Mouse (Mus musculus): ENCODE results near the gene Mbnl1. TPM values are rescaled to one million over a fixed set of nuclear protein-coding genes. Genes with fewer than 3 reads are reported as not detected.

Mbnl1 gene
- polyA plus RNA-seq, 1 experiment from 2014 or later, result 70.2 TPM

DNA sequence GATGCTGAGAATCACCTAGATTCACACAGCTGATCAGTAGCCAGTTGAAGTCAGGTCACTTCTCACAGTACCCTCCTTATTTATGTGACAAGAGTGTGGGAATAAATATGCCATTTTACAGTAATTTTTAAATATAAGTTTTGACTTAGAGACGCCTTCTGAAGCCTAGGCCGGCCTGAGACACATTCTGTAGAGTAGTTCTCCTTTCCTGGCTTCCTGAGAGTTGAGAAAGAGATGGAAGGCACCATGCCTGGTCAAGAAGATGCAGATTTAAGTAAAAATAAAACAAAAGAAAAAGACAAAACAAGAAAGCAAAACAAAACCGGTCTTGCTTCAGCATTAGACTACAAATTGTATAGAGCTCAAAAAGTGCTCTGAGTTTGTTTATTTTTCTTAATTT lies 38.6 kb downstream of the Mbnl1 start:
- Histone ChIP-seq H3K4me2 (ENCODE audit: low read length) (no peak overlapping the region), H3K4me3 (replicated peaks; ENCODE audit: low read depth, low read length) (no peak overlapping the region), H3K27ac (no peak overlapping the region), H3K4me1 (replicated peaks; ENCODE audit: insufficient read depth, low read length) (no peaks in the 10 kb centered on the region), H3K9ac (ENCODE audit: low read depth, low read length) (no peak overlapping the region), H3K36me3 (ENCODE audit: insufficient read depth, low read length) (no peaks in the 10 kb centered on the region), H3K9me3 (replicated peaks; ENCODE audit: low read length) (no peaks in the 10 kb centered on the region), H3K27me3 (ENCODE audit: insufficient read depth, low read length) (no peaks in the 10 kb centered on the region)
- no peak for ATAC-seq (replicated peaks; ENCODE audit: low FRiP score, low read depth)
- 92% methylated on average over 3 of the region's 3 CpGs for WGBS
- DNase-seq (ENCODE audit: low spot score), result no peak
- no peak for TF ChIP-seq CTCF (IDR thresholded peaks at IDR 0.05; ENCODE audit: low read depth)

DNA sequence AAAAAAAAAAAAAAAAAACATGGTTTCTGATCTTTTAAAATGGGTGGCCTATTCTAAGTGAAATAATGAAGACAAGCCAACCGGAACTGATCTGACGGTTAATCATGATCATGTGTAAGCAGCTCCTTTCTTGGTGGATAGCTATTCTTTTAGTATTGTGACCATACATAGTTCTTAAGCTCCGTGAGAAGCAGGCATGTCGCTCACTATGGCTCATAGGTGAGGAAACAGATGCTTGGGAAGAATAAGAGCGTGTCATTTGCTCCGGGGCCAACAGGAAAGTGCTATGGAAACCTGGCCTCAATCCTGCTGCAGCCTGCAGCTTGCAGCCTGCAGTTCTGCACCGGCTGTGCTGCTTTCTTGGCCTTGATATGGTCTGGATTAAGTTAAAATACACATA lies 40.7 kb downstream of the Mbnl1 start:
- ATAC-seq (replicated peaks; ENCODE audit: low FRiP score, low read depth) (no peak), DNase-seq (ENCODE audit: low spot score) (no peak)

DNA sequence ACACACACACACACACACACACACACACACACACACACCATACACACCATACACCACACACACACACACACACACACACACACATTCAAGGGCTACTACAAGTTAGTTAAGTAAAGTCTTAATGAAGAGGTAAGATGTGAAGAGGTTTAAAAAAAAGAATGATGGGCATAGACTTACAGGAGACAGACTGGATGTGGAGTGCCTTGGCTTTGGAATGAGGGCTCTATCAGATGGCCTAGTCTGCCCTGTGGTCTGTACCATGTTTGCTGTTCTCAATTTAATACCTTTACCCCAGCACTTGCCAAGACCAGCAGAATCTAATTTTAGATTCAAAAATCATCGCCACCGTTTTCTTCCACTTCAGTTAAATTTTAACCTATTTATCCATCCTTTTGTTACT lies 41.1 kb downstream of the Mbnl1 start:
- no peaks in the 10 kb centered on the region for H3K36me3 ChIP-seq (ENCODE audit: insufficient read depth, low read length)
- no peaks in the 10 kb centered on the region for H3K27me3 ChIP-seq (ENCODE audit: insufficient read depth, low read length)
- WGBS, result 67% methylated on average over 2 of the region's 2 CpGs
- H3K4me1 ChIP-seq (replicated peaks; ENCODE audit: insufficient read depth, low read length), result 0 out of 2 replicates have a peak, but pooled peaks cover 3% of the 10 kb centered on the region
- H3K27ac ChIP-seq, result no peak overlapping the region
- no peak for TF ChIP-seq CTCF (IDR thresholded peaks at IDR 0.05; ENCODE audit: low read depth)
- H3K9me3 ChIP-seq (replicated peaks; ENCODE audit: low read length), result no peaks in the 10 kb centered on the region
- H3K4me3 ChIP-seq (replicated peaks; ENCODE audit: low read depth, low read length), result no peak overlapping the region
- no peak overlapping the region for H3K9ac ChIP-seq (ENCODE audit: low read depth, low read length)
- DNase-seq (ENCODE audit: low spot score) (no peak), ATAC-seq (replicated peaks; ENCODE audit: low FRiP score, low read depth) (no peak)
- H3K4me2 ChIP-seq (ENCODE audit: low read length), result no peak overlapping the region

More for the DNA sequence above, 40.7 kb downstream of the Mbnl1 start:
- 0 out of 2 replicates have a peak, but pooled peaks cover 3% of the 10 kb centered on the region for H3K4me1 ChIP-seq (replicated peaks; ENCODE audit: insufficient read depth, low read length)
- no peaks in the 10 kb centered on the region for H3K27me3 ChIP-seq (ENCODE audit: insufficient read depth, low read length)
- no peak for TF ChIP-seq CTCF (IDR thresholded peaks at IDR 0.05; ENCODE audit: low read depth)
- WGBS, result 55% methylated on average over 7 of the region's 7 CpGs
- H3K27ac ChIP-seq, result no peak overlapping the region
- no peak overlapping the region for H3K4me3 ChIP-seq (replicated peaks; ENCODE audit: low read depth, low read length)
- H3K4me2 ChIP-seq (ENCODE audit: low read length), result no peak overlapping the region
- H3K36me3 ChIP-seq (ENCODE audit: insufficient read depth, low read length), result no peaks in the 10 kb centered on the region
- no peak overlapping the region for H3K9ac ChIP-seq (ENCODE audit: low read depth, low read length)
- no peaks in the 10 kb centered on the region for H3K9me3 ChIP-seq (replicated peaks; ENCODE audit: low read length)

DNA sequence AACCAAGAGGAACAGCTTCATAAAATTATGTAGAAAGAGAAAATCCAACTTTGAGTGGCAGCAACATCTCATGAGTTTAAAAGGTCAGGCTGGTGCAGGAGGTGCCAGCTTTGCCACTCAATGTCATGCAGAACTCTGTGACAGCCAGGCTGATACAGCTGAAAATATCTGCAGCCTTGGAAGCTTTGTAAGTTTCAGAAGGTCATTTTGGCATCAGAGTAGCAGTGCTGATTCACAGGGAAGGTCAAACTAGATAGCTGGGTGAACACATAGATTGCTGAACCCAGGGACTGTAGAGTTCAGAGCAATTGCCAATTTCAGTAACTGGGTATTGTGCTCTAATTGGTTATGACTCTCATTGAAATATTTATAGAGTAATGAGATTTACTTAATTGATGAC lies 42.8 kb downstream of the Mbnl1 start:
- ATAC-seq (replicated peaks; ENCODE audit: low FRiP score, low read depth) (no peak), DNase-seq (ENCODE audit: low spot score) (no peak)
- Histone ChIP-seq H3K9ac (ENCODE audit: low read depth, low read length) (no peak overlapping the region), H3K4me1 (replicated peaks; ENCODE audit: insufficient read depth, low read length) (0 out of 2 replicates have a peak, but pooled peaks cover 3% of the 10 kb centered on the region), H3K27ac (no peak overlapping the region), H3K4me3 (replicated peaks; ENCODE audit: low read depth, low read length) (no peak overlapping the region), H3K27me3 (ENCODE audit: insufficient read depth, low read length) (no peaks in the 10 kb centered on the region), H3K4me2 (ENCODE audit: low read length) (no peak overlapping the region), H3K9me3 (replicated peaks; ENCODE audit: low read length) (no peaks in the 10 kb centered on the region), H3K36me3 (ENCODE audit: insufficient read depth, low read length) (no peaks in the 10 kb centered on the region)
- TF ChIP-seq CTCF (IDR thresholded peaks at IDR 0.05; ENCODE audit: low read depth), result no peak

DNA sequence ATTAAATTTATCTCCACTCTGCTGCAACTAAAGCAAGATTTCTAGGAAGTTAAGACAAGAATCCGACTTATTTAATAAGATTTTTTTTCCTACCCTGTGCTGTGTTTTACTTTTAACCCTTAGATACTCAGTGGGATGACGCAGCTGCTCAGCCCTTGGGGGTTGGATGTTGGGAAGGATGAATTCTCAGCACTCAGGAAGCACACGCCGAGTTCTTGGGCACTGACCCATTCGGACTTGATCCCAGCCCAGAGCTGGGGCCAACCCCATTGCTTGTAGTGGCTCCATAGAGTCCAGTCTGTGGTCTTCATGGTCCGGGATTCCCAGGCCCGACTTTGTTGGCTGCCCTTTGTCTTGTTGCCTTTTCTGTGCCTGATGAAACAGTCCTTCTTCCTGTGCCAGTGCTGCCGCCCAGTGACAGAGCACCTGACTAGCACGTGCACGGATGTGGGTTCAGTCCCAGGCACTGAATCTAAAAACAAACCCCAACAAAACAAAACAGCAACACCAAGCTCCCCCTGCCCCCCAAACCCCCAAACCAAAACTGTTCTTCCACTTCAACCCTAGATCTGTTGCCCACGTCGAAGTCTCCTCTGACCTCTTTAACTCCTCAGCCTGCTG lies 43.5 kb downstream of the Mbnl1 start:
- Histone ChIP-seq H3K27ac (no peak overlapping the region), H3K4me2 (ENCODE audit: low read length) (peak overlapping the region; percentile 25), H3K9ac (ENCODE audit: low read depth, low read length) (no peak overlapping the region), H3K4me3 (replicated peaks; ENCODE audit: low read depth, low read length) (no peak overlapping the region), H3K36me3 (ENCODE audit: insufficient read depth, low read length) (no peaks in the 10 kb centered on the region), H3K9me3 (replicated peaks; ENCODE audit: low read length) (no peaks in the 10 kb centered on the region), H3K4me1 (replicated peaks; ENCODE audit: insufficient read depth, low read length) (0 out of 2 replicates have a peak, but pooled peaks cover 3% of the 10 kb centered on the region), H3K27me3 (ENCODE audit: insufficient read depth, low read length) (no peaks in the 10 kb centered on the region)
- DNase-seq (ENCODE audit: low spot score) (peak; percentile 53), ATAC-seq (replicated peaks; ENCODE audit: low FRiP score, low read depth) (peak; percentile 73; the same call in 1 of the 2 replicates)
- WGBS, result 37% methylated on average over 12 of the region's 12 CpGs
- TF ChIP-seq CTCF (IDR thresholded peaks at IDR 0.05; ENCODE audit: low read depth), result peak; percentile 64

DNA sequence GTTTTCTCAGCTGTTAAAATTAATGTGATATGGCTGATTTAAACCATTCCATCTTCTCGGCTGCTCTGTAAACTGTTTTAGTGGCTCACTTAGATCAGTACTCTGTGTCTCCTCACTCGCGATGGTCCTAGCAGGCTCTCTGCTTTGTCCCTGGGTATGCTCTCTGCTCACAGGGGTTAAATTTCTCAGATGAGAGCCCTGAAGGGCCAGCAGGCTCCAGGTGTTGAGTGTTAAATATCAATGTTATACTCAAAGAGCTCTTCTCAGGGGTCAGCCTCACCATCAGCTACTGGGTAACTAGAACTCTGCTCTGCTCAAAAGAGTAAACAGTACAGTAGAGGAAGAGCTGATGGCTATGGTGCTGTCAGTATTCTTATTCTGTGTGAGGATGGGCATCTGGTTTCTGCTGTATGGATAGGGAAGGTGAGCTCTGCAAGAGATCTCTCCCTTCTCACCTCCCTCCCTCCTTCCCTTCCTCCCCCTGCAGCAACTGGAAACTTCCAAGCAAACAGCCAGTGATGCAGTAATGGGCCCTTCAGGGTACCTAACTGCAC lies 44.7 kb downstream of the Mbnl1 start:
- ATAC-seq (replicated peaks; ENCODE audit: low FRiP score, low read depth), result no peak
- 37% methylated on average over 3 of the region's 3 CpGs for WGBS
- Histone ChIP-seq H3K4me1 (replicated peaks; ENCODE audit: insufficient read depth, low read length) (0 out of 2 replicates have a peak, but pooled peaks cover 3% of the 10 kb centered on the region), H3K27ac (no peak overlapping the region), H3K27me3 (ENCODE audit: insufficient read depth, low read length) (no peaks in the 10 kb centered on the region), H3K36me3 (ENCODE audit: insufficient read depth, low read length) (no peaks in the 10 kb centered on the region), H3K4me2 (ENCODE audit: low read length) (no peak overlapping the region), H3K4me3 (replicated peaks; ENCODE audit: low read depth, low read length) (no peak overlapping the region), H3K9ac (ENCODE audit: low read depth, low read length) (no peak overlapping the region), H3K9me3 (replicated peaks; ENCODE audit: low read length) (no peaks in the 10 kb centered on the region)
- DNase-seq (ENCODE audit: low spot score), result no peak
- TF ChIP-seq CTCF (IDR thresholded peaks at IDR 0.05; ENCODE audit: low read depth), result no peak
